Mouse (Mus musculus) ovary, adult 18-20 months (tissue): ENCODE measurements around the gene Trim15.
A peak's percentile ranks its signal among the peaks of the same experiment; 100 is the strongest.
"Not testable (repeated sequence)": the region's sequence is repeated elsewhere in the genome, so short reads cannot be mapped to it uniquely, and the experiment has no call there.

Source experiments
- DNase-seq: peaks from one replicate; pipeline ENCODE4 v3.0.0; 2022; ENCODE audit warnings: low spot score, mixed read lengths

The Trim15 gene

DNA sequence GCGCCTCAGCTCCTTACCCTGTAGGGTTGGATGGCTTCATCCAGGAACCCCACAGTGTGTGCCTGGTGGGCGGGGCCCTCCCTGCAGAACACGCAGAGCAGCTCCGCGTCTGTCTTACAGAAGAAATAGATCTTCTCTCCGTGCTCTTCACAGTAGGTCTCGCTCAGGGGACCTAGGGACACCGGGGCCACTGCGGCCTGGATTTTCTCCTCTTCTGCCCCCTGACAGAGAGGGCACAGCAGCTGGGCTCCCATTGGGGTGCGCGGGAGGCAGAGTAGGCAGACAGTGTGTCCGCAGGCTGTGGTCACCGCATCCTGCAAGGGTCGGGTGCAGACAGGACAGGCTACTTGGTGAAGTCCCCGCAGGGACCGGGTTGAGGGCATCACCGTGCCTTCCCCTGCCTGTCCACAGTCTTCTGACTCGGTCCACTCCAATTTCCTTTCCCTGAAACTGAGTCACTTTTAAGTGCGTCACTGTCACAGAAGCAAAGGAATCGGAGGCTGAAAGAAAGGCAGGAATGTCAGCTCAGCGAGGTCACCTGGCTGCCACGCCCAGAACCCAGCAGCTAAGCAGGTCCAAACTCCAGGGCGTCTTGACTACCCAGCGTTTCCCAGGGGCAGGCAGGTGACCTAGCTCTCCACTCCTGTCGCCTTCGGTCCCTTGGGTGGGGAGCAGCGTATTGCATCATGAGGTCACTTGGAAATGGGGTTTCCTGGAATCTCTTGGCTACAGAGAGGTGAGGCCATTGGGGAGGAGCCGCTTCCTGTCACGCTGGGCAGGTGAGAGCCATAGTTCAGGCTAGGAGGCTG is at the start of gene Trim15:
Trim15 (minus strand) TSS at position 492 of the 809 bp plus-strand sequence.
- no peak for DNase-seq

DNA sequence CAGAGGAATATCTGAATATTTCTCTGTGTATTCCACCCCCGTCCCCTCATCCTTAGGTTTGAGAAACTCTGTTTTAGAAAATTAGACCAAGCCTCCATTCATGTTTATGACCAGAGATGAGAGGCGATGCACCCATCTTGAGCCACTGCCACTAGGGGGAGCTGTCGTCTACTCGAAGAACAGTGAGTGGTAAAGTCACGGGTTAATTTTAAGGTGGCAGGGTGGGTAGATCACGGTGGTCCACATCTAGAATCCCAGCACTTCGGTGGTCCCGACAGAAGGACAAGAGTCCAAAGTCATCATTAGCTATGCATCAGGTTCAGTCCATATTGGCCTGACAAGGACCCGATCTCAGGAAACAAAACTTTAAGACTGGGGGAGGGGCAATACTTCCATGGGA is 48.1 kb upstream of the Trim15 start:
- no peak for DNase-seq

DNA sequence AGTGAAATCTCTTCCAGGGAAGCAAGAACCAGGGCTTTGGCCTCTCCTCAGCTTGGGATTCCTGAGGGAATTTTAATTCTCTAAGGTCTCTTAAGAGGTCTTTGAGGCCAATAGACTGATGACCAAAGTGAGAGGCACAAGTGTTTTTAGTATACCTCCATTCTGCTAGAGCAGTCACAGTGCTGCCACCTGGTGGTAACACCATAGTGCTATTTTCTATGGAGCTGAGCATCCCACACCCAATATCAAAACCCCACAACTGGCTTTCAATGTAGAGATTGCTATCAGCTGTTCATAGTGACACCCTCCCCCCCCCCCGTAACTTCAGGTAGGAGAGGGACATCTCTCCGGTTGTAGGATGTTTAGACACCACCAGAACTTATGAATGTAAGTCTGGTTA is 47.1 kb upstream of the Trim15 start:
- DNase-seq = peak; percentile 5

DNA sequence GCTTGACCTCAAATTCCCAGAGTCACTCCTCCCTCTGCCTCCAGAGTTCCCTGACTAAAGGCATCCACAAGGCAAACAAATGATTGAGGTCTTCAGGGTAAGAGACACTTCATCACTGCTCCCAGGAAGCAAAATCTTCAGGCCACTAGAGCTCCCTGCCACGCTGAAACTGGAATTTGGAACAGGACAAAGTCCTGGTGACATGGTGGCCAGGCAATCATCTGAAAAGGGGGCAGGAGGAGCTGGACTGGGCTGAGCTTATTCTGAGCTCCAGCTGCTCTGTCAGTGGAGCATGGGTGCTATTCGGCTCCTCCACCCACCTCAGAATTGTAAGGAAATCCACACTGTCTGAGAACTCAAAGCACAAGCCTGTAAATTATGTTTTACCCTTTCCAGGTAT is 45.0 kb upstream of the Trim15 start:
- no peak for DNase-seq

DNA sequence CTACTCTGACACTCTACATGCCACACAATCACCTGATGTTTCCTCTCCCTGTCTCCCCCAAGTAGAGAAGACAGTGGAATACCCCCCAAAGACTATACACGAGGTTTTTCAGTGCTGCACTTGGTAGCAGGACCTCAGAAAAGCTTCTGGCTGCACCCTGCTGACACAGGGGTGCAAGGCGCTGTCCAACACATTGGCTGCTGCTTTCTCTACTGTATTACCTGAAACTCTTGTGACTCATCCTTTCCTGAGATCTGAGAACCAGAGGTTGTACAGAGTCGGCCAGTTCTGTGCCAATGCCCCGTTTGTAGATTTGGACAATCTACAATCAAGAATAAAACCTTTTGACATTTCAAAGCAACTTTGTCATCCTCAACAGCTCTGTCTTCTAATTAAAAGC is 42.8 kb upstream of the Trim15 start:
- DNase-seq = no peak

DNA sequence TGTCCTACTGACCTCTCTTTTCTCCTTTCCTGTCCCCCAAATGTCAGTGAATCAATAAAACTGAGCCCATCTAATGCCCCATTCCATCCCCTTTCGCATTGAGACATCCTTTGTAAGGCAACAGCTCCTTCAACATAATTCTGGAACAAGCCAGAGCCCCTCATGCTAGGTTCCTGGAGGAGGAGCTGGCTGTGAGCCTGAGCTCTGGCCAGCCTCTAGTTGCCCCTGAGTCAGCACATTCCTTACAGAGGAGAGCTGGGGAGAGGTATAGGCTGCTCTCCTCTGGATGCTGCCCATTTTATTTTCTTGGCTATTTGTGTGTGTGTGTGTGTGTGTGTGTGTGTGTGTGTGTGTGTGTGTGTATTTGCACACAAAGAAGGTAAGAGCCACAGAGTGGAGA is 41.2 kb upstream of the Trim15 start:
- no peak for DNase-seq

DNA sequence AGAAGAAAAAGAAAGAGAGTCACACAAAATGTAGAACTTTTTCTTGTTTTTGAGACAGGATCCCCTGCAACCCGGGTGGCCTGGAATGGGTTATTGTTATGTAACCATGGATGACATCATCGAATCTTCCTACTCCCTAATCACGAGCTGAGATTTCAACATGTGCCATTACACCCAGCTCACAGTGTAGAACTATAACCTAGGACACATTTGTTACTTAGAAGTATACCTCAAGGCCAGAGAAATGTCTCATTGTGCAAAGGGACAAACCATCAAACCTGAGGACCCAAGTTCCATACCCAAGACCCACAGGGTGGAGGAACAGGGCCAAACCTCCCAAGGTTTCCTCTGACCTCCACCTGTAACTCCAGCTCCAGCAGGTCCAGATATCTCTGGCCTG is 36.6 kb upstream of the Trim15 start:
- DNase-seq = no peak

DNA sequence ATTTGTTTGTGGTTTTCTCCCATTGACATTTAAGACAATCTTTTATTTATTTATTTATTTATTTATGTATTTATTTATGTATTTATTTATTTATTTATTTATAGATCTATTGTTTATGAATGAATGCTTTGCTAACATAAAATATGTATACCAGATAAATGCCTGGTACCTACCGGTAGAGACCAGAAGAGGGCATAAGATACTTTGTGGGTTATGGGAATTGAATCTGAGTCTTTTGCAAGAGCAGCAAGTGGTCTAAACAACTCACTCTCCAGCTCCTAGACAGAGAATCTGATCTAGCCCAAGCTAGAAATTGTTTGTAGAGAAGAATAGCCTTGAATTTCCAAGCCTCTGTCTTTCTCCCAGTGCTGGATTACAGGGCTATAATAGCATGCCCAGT is 33.7 kb upstream of the Trim15 start:
- DNase-seq = no peak

DNA sequence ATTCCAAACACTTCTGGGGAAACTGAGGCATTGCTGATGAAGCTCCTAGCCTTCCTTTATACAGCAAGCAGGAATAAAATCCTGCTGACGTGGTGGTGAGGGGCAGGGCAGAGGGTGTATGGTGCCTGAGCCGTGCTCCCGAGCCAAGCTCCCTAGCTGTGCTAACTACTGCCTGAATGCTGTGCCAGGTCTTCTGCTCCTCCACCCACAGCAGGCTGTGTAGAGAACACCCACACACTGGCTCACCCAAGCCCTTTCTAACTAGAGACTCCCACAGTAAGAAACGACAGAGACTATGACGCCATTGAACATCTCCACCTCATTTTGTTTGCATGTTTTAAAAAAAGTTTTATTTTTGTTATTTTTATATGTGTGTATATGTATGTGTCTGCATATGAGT is 33.0 kb upstream of the Trim15 start:
- no peak for DNase-seq

DNA sequence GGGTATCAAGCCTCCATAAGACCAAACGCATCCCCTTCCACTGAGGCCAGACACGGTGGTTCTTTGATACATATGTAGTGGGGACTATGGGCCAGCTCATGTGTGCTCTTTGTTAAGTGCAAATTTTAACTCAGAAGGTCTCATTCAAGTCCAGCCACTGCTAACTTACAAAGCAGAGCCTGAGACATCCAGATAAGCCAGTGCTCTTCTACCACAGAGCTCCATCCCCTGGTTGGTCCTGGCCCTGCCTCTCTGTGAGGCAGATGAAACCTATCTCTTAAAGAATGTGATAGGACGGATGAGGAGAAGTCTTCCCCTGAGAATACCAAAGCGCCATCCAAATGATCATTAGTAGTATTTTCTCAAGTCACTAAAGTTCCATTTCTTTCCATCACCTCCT is 32.4 kb upstream of the Trim15 start:
- DNase-seq = no peak

DNA sequence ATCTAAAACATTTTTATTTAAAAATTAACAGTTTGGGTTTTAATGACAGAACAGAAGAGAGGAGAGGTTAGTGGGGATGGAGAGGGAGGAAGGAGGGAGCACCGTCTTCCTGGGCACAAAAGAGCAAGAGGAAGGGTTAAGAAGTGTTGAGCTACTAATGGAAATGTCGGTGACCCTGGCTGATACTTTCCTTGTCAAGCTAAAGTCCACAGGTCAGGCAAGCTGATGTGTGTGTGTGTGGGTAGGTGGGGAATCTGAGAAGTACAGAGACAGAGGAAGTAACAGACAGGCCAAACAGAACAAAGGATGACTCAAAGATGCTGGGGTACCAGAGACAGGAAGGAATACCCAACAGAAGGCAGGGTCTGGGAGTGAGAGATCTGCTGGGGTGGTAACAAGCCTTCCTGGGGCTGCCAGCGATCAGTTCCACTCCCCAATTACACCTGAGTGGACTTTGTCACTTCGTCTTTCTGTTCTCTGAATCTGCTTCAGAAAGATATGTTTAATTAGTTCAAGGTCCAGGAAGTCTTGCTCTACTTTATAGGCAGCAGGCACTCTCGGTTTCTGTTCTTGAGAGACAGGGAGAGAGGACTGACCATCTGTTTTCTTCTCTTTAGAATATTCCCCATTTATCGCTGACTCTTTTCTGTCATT is 30.7 kb upstream of the Trim15 start, which contains the start of gene Trim31:
Trim31 (plus strand) TSS at position 567 of the 654 bp plus-strand sequence.
- no peak for DNase-seq

DNA sequence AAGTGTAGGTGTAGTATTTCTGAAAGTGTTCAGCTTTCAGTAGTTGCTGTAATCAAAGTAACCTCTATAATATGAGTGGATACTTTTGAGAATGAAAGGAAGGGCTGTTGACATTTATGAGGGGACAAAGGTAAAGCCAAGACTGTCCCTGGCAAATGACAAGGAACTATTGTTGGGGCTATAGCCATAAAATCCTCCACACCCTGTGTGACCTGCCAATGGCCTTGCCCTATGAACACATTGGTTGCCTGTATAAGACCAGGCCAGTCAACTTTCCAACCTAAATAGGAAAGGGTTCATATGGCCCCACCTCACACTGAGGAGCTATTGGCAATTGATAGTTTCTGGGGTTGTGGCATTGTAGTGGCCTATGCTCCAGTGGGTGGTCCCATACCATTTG is 30.1 kb upstream of the Trim15 start:
- DNase-seq = no peak

DNA sequence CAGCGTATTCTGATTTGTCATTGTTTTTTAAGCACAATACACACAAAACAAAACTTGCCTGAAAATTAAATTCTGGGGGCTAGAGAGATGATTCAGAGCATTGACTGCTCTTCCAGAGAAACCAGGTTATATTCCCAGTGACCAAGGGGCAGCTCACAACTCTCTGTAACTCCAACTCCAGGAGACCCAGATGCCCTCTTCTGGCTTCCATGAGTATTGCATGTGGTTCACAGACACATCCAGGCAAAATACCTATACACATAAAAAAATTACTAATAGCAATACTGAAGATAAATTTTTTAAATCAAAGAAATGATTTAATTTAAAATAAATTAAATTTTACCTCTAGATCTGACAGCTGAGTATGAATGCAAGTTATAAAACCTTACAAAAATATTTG is 29.6 kb upstream of the Trim15 start:
- no peak for DNase-seq

DNA sequence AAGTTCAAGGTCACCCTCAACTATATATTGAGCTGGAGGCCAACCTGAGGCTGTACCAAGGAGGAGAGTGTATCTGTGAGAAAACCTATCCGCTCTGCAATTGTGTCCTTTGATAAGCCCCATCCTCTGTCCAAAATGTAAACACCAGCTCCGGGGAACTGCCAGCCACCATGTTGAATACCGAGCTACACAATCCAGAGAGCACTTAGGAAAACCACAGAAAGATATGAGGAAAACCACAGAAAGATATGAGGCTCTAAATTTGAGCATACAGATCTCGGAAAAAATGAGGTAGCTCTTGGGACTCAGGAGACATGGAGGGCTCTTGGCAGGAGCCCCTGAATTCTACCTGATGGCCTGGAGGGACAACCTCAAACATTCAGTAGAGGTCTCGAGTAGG is 26.4 kb upstream of the Trim15 start:
- DNase-seq = no peak

DNA sequence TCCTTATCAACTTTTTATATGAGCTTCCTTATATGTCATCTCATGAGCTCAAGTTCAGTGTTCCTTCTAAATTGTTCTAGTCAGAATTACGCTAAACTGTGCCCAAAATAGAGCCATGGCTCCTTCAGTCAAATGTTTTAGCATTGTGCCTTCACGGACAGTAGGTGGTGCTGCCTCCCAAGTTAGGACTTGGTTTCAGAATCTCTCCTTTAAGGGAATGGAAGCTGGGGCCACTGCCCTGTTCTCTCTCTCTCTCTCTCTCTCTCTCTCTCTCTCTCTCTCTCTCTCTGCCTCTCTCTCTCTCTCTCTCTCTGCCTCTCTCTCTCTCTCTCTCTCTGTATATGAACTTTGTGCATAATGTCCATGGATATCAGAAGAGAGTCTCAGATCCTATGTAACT is 25.4 kb upstream of the Trim15 start:
- DNase-seq = no peak

DNA sequence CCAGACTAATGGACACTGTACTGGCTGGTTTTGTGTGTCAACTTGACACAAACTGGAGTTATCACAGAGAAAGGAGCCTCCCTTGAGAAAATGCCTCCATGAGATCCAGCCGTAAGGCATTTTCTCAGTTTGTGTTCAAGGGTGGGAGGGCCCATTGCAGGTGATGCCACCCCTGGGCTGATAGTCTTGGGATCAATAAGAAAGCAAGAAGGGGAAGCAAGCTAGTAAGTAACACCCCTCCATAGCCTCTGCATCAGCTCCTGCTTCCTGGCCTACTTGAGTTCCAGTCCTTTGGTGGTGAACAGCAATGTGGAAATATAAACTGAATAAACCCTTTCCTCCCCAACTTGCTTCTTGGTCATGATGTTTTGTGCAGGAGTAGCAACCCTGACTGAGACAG is 24.5 kb upstream of the Trim15 start:
- not testable (repeated sequence) for DNase-seq

DNA sequence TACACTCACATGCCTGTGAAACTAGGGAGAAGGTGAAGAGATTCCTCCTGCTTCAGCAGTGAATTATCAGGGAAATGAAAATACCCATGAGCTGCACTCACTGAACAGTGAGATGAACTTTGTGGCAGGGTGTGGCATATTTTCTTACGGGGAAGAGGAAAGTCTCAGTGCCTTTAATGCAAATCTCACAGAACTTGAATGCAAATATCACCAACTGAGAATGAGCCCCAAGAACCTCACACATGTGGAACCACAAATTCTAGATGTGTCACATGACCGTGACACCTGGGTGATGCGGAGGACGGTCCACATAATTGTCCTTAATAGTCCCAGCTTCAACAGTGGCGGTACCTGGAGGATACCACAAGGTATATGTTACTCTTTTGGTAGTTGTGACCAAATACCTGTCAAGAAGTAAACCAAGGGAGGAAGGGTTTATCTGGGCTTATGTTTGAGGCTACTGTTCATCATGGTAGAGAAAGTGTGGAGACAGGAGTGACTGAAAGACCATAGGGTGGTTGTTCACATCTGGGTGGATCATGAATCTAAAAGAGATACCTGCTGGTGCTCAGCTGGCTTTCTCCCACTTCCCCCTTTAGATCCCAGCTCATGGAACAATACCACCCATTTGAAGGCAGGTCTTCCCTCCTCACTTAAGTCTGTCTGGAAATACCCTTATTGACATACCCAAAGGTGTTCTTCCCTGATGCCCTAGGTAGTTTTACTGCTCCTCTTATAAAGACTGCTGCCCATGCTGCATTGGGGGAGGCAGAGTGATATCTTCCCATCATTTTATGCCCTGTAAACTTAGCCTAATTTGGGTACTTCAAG is 23.3 kb upstream of the Trim15 start, which contains the start of gene Trim40:
Trim40 (minus strand) TSS at position 51 of the 831 bp plus-strand sequence.
- no peak for DNase-seq

DNA sequence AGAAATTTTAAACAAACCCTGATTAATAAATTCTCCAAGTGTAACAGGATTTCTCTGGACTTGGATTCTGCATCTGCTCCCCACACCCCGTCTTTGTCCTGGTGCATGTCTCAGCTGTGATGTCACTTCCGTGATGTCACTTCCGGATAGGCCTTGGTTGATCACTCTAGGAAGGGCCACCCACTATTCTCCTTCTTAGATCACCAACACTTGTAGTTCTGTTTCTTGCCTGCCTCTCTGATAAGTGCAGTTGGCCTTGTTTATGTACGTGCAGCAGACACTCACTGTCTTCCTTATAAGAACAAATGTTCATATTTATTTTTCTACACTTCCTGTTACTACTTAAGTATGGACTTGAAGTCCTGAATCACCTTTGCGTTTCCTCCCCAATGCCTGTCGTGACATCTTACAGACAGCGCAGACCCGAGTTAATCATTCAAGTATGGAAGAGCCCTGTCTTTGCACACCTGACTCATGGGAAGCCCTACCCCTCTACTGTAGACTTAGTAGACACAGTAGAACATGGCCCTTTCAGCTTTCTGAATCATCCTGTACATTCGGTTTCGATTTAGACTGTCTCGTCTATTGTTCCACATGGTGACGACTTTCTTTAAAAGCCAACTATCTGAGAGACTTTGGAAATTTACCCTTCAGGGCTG is 18.3 kb upstream of the Trim15 start:
- no peak for DNase-seq

DNA sequence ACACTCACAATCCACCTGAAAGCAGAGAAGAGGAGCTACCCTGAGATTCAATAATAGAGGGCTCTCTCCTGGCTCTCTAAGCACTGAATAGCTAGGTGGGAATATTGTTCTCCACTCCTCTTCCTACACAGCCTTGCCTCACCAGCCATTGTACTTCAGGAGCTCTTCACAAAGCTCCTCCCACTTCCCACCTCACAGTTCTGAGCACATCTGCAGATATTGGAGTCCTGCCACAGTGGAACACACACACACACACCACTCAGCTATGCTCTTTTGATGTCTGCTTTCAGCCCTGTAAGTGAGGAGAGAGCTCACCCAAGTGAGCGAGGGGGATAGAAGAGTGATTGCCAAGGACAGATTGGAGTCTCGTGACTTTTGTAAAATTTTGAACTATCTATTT is 16.3 kb upstream of the Trim15 start:
- DNase-seq = no peak

DNA sequence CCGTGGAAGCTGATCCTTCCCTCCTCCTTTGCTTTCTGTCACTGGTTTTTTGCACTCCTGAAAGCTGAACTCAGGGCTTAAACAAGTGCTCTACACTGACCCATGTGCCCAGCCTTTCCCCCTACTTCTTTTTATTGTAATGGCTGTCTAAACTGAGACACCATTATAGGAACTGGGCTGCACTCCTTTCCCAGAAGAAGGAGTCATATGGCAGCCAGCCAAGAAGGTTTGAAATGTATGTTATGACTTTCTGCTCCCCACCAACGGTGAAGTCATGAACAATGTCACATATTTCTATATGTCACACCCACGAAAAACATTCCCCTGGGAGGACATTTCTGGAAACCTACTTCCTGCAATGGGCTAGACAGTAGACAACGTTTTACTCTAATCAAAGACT is 7.6 kb upstream of the Trim15 start:
- DNase-seq = no peak

DNA sequence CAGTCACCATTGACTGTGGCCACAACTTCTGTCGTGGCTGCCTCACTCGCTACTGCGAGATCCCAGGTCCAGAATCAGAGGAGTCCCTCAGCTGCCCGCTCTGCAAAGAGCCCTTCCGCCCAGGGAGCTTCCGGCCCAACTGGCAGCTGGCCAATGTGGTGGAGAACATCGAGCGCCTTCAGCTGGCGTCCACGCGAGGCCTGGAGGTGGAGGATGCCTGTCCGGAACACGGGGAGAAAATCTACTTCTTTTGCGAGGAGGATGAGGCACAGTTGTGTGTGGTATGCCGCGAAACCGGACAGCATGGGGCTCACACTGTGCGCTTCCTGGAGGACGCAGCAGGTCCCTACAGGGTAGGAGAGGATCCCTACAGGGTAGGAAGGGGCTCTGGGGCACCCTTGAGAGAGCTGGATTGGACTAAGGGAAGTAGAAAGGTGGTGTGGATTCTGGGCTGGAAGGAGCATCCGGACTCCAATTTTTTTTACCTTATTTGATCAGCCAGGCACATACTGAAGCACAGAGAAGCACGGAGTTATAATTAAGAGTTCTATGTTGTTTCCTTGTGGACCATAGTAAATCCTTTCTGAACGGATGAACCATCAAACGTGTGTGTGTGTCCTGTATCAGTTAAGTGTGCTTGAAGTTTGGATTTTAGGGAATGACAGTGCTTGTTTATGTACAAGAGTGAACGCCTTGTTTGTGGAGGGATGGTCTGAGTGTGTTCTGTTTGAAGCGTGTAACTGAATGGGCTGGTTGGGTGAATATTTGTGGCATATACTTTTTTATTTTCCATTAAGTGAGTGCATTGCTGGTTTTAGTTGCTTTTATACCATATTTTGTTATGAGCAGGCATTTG is 3.2 kb upstream of the Trim15 start:
- DNase-seq = no peak
